Mouse (Mus musculus) hindbrain, embryonic 16.5 days (tissue): Measurements from ENCODE around the gene Gna12. TPM values are rescaled to one million over a fixed set of nuclear protein-coding genes. Genes with fewer than 3 reads are reported as not detected.
A peak's percentile ranks its signal among the peaks of the same experiment; 100 is the strongest.

Experiments used
- ATAC-seq: fragments of 200-750 bp; cut with Nextera tagmentation; 2 replicates; pipeline ENCODE4 v1.8.0; 2017; ENCODE audit warnings: moderate TSS enrichment, moderate library complexity
- H3K27ac ChIP-seq: fragments of 300-500 bp; sonication (generic); 2 replicates; pipeline ENCODE4 v1.5.1; 2014; ENCODE audit warnings: low read depth, mild to moderate bottlenecking, control low read depth, low read length, moderate library complexity
- H3K27me3 ChIP-seq: fragments of 300-500 bp; sonication (generic); replicated peaks from 2 replicates; pipeline ENCODE4 v1.6.1; 2014; ENCODE audit warnings: low read length; ENCODE audit not compliant: control insufficient read depth, insufficient read depth
- H3K36me3 ChIP-seq: fragments of 300-500 bp; sonication (generic); 2 replicates; pipeline ENCODE4 v1.6.1; 2014; ENCODE audit warnings: mild to moderate bottlenecking, low read length, moderate library complexity, mixed read lengths; ENCODE audit not compliant: control insufficient read depth, insufficient read depth
- H3K4me1 ChIP-seq: fragments of 300-500 bp; sonication (generic); 2 replicates; pipeline ENCODE4 v1.6.1; 2014; ENCODE audit warnings: low read depth, low read length; ENCODE audit not compliant: control insufficient read depth, insufficient read depth
- H3K4me2 ChIP-seq: fragments of 300-500 bp; sonication (generic); 2 replicates; pipeline ENCODE4 v1.6.1; 2014; ENCODE audit warnings: mild to moderate bottlenecking, low read length, control low read depth, moderate library complexity
- H3K4me3 ChIP-seq: fragments of 300-500 bp; sonication (generic); 2 replicates; pipeline ENCODE4 v1.5.1; 2014; ENCODE audit warnings: mild to moderate bottlenecking, low read length, control low read depth, moderate library complexity
- H3K9ac ChIP-seq: fragments of 300-500 bp; sonication (generic); 2 replicates; pipeline ENCODE4 v1.6.1; 2014; ENCODE audit warnings: low read depth, mild to moderate bottlenecking, control low read depth, low read length, moderate library complexity
- H3K9me3 ChIP-seq: fragments of 300-500 bp; sonication (generic); 2 replicates; pipeline ENCODE4 v1.6.1; 2014; ENCODE audit warnings: mild to moderate bottlenecking, low read length, moderate library complexity; ENCODE audit not compliant: control insufficient read depth
- WGBS: fragments of 180-500 bp; shearing (Covaris S2); extraction: QIAGEN DNeasy Blood & Tissue Kit; methylation state at CpG from one replicate; pipeline ENCODE4 v1.1.7; 2014; 5-methylcytosine and 5-hydroxymethylcytosine counted together
- polyA plus RNA-seq: library from polyadenylated mRNA; unstranded; fragments of >200 nt; fragmentation: Nextera tagmentation; extraction: Ambion mirVana; gene quantifications from 2 replicates; pipeline ENCODE4 v1.2.1, GENCODE M21; 2015

Gene Gna12
- polyA plus RNA-seq, 1 experiment from 2014 or later = 11.1 TPM

- H3K4me1 ChIP-seq = no peaks in the 10 kb centered on the region; the same call in 1 of the 2 replicates
- H3K27me3 ChIP-seq = no peaks in the 10 kb centered on the region
- ATAC-seq = no peak
- H3K9me3 ChIP-seq = no peaks in the 10 kb centered on the region
- H3K36me3 ChIP-seq = peaks cover 20% of the 10 kb centered on the region
- no peak overlapping the region for H3K9ac ChIP-seq
- no peak overlapping the region for H3K27ac ChIP-seq
- H3K4me3 ChIP-seq = no peak overlapping the region
- no peak overlapping the region for H3K4me2 ChIP-seq
- WGBS = 91% methylated on average over 8 of the region's 8 CpGs
These were observed 48.2 kb downstream of the Gna12 start for GRCm38 (mm10) chr5:140781886-140782572.

DNA sequence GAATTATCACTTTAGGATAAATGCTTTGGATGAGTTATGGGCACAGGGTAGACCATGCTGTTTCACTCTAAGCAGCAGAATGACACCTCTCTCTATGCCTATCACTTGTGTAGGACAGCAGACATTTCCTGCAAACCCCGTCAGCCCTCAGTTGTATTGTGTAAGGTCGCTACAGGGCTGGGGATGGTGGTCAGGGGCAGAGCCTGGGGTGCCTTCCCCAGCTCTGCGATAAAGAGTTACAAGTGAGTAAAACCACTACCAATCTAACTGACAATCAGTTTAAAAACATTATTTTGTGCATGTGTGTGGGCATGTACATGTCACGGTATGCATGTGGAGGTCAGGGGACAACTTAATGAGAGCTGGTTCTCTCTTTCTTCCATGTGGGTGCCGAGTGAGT is 49.1 kb downstream of the Gna12 start:
- Histone ChIP-seq H3K4me1 (no peaks in the 10 kb centered on the region; the same call in 1 of the 2 replicates), H3K4me2 (no peak overlapping the region), H3K9ac (no peak overlapping the region), H3K27me3 (no peaks in the 10 kb centered on the region), H3K9me3 (no peaks in the 10 kb centered on the region), H3K27ac (no peak overlapping the region), H3K4me3 (no peak overlapping the region), H3K36me3 (peaks cover 20% of the 10 kb centered on the region)
- no peak for ATAC-seq
- 89% methylated on average over 5 of the region's 5 CpGs for whole genome bisulfite sequencing

DNA sequence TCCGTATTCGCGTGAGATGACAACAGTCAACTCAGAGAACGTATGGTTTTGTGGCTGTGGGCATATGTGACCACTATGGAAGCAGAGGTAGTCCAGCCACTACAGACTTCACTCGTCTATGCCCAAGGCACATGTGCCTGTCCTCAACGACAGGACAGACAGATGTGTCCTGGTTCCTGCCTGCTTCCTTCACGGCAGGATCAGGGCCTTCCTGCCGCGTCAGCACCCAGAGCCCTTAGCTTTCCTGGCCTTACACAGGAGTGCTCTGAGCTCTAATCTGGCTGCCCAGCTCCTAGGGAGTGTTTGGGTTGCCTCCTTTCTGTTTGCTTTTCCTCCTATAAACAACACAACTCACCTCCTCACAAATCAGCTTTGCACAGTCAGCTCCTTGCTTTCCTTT is 53.3 kb downstream of the Gna12 start:
- Histone ChIP-seq H3K4me3 (no peak overlapping the region), H3K4me1 (peaks cover 6% of the 10 kb centered on the region), H3K27ac (no peak overlapping the region), H3K9ac (no peak overlapping the region), H3K27me3 (no peaks in the 10 kb centered on the region), H3K9me3 (no peaks in the 10 kb centered on the region), H3K36me3 (peaks cover 6% of the 10 kb centered on the region; the same call in 1 of the 2 replicates), H3K4me2 (no peak overlapping the region)
- 76% methylated on average over 9 of the region's 9 CpGs for WGBS
- no peak for ATAC-seq

DNA sequence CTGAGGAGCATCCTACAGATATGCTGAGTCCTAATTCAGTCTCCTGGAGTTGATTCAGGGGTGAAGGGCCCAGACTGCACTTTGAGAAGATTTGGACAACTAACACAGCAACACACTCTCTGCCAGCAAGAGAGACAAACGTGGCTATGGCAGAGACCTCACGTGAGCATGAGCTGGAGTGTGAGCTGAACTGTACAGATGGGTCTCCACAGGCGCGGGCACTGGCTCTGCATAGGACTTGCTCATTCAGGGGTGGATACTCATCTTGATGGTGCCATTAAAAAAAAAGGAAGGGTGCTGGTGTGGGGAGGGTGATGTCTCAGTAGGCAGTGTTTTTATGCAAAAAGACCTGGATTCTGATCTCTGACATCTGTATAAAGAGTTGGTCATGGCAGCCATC is 55.1 kb downstream of the Gna12 start:
- Histone ChIP-seq H3K27ac (no peak overlapping the region), H3K4me1 (peaks cover 14% of the 10 kb centered on the region), H3K4me2 (no peak overlapping the region), H3K36me3 (peaks cover 6% of the 10 kb centered on the region; the same call in 1 of the 2 replicates), H3K9ac (no peak overlapping the region), H3K4me3 (no peak overlapping the region), H3K27me3 (no peaks in the 10 kb centered on the region), H3K9me3 (no peaks in the 10 kb centered on the region)
- 85% methylated on average over 4 of the region's 4 CpGs for WGBS
- ATAC-seq = no peak

DNA sequence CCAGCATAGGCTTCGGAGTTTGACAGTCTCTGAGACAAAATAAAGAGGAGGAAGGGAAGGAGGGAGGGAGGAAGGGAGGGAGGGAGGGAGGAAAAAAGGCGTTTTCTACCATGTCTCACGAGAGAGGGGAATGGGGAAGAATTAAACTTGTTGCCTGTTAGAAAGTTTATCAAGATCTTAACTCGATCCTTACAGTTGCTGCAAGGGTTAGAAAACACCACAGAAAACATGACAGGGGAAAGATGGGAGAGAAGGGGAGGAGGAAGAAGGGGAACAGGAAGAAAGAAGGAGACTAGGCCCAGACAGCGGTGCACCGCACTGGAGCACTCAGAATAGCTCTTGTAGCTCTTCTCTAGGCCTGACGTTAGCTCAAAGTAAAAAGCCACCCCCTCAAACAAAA is 58.1 kb downstream of the Gna12 start:
- Histone ChIP-seq H3K27ac (peak overlapping the region; percentile 72), H3K4me1 (peaks cover 27% of the 10 kb centered on the region), H3K27me3 (no peaks in the 10 kb centered on the region), H3K4me2 (no peak overlapping the region), H3K36me3 (0 out of 2 replicates have a peak, but pooled peaks cover 2% of the 10 kb centered on the region), H3K4me3 (no peak overlapping the region), H3K9me3 (no peaks in the 10 kb centered on the region), H3K9ac (no peak overlapping the region)
- no peak for ATAC-seq
- WGBS = 67% methylated on average over 7 of the region's 7 CpGs

GRCm38 (mm10) chr5:140771612-140772011 is 58.6 kb downstream of the Gna12 start:
- Histone ChIP-seq H3K36me3 (0 out of 2 replicates have a peak, but pooled peaks cover 2% of the 10 kb centered on the region), H3K4me2 (no peak overlapping the region), H3K4me3 (no peak overlapping the region), H3K9ac (0 out of 2 replicates have a peak overlapping the region, but pooled peaks have one; percentile 37), H3K27ac (peak overlapping the region; percentile 72), H3K4me1 (peaks cover 27% of the 10 kb centered on the region), H3K27me3 (no peaks in the 10 kb centered on the region), H3K9me3 (no peaks in the 10 kb centered on the region)
- 31% methylated on average over 6 of the region's 6 CpGs for WGBS
- ATAC-seq = no peak

- Histone ChIP-seq H3K4me2 (no peak overlapping the region), H3K4me1 (peaks cover 27% of the 10 kb centered on the region), H3K4me3 (no peak overlapping the region), H3K36me3 (no peaks in the 10 kb centered on the region), H3K27ac (peak overlapping the region; percentile 84), H3K27me3 (no peaks in the 10 kb centered on the region), H3K9me3 (no peaks in the 10 kb centered on the region), H3K9ac (no peak overlapping the region; the same call in 1 of the 2 replicates)
- peak; percentile 50; the same call in 1 of the 2 replicates for ATAC-seq
- 44% methylated on average over 5 of the region's 5 CpGs for WGBS
These were observed 61.9 kb downstream of the Gna12 start for GRCm38 (mm10) chr5:140768333-140768732.

- H3K4me2 ChIP-seq = peak overlapping the region; percentile 6; the same call in 1 of the 2 replicates
- 4% methylated on average over 9 of the region's 9 CpGs for WGBS
These were observed 62.5 kb downstream of the Gna12 start for GRCm38 (mm10) chr5:140767704-140768141.

DNA sequence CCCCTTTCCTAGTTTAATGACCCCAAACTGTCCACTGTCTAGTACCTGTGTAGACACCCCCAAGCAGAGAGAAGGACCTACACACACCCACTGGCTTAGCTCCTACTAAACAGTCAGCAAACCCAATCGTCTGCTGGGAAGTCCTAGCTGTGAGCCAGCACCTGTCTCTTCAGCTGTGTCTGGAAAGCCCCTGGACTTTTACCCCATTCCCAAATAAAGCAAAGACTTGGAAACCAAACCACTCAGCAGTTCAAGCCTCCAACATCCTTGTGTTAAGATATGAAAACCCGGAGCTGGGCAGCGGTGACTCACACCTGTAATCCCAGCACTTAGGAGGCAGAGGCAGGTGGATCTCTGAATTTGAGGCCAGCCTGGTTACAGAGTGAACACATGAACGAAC is 63.7 kb downstream of the Gna12 start:
- Histone ChIP-seq H3K9ac (no peak overlapping the region), H3K27me3 (no peaks in the 10 kb centered on the region), H3K9me3 (no peaks in the 10 kb centered on the region), H3K27ac (no peak overlapping the region), H3K4me1 (peaks cover 17% of the 10 kb centered on the region), H3K4me2 (no peak overlapping the region), H3K4me3 (no peak overlapping the region), H3K36me3 (peaks cover 4% of the 10 kb centered on the region; the same call in 1 of the 2 replicates)
- 92% methylated on average over 4 of the region's 4 CpGs for WGBS
- no peak for ATAC-seq

More at GRCm38 (mm10) chr5:140767704-140768141, 62.5 kb downstream of the Gna12 start:
- Histone ChIP-seq H3K9me3 (no peaks in the 10 kb centered on the region), H3K36me3 (no peaks in the 10 kb centered on the region), H3K27ac (peak overlapping the region; percentile 84), H3K9ac (peak overlapping the region; percentile 30), H3K4me3 (no peak overlapping the region), H3K4me1 (peaks cover 27% of the 10 kb centered on the region), H3K27me3 (no peaks in the 10 kb centered on the region)
- ATAC-seq = peak; percentile 67
